Mouse (Mus musculus) ES-E14 (cell line): Measurements from ENCODE around the gene Col8a2.

ENCODE experiments used
- CHD2 ChIP-seq: IDR thresholded peaks from 2 replicates; pipeline ENCODE4 v1.6.1; 2014; ENCODE audit warnings: mild to moderate bottlenecking, low read depth, low read length, inconsistent platforms
- MAFK ChIP-seq: IDR thresholded peaks from 2 replicates; pipeline ENCODE4 v1.6.1; 2014; ENCODE audit warnings: mild to moderate bottlenecking, low read depth, low read length, inconsistent platforms; ENCODE audit not compliant: insufficient read depth
- ZC3H11A ChIP-seq: IDR thresholded peaks from 2 replicates; pipeline ENCODE4 v1.6.1; 2012; ENCODE audit warnings: low read depth, mild to moderate bottlenecking, inconsistent platforms, low read length, borderline replicate concordance
- ZNF384 ChIP-seq: IDR thresholded peaks from 2 replicates; pipeline ENCODE4 v1.6.1; 2012; ENCODE audit warnings: low read depth, low read length, inconsistent platforms

GRCm38 (mm10) chr4:126259063-126259462 is 27.5 kb upstream of the Col8a2 start:
- TF ChIP-seq MAFK = no peak
- no peak for TF ChIP-seq ZC3H11A
- no peak for TF ChIP-seq CHD2
- TF ChIP-seq ZNF384 = no peak
